Mouse (Mus musculus) c-Kit-negative CD71-positive TER-119-positive erythroid progenitor cells, embryonic 14.5 days (primary cell): ENCODE data around the gene Tmem59.

Experiments used
- DNase-seq: peaks from one replicate; pipeline ENCODE4 v3.0.0-alpha.2; 2013; ENCODE audit warnings: low read depth, low spot score

Gene Tmem59

GRCm38 (mm10) chr4:107238253-107238652, 60.1 kb downstream of the Tmem59 start:
- DNase-seq = no peak

GRCm38 (mm10) chr4:107240196-107240595, 62.0 kb downstream of the Tmem59 start:
- no peak for DNase-seq

- no peak for DNase-seq
Observed at GRCm38 (mm10) chr4:107243365-107244333, 65.5 kb downstream of the Tmem59 start.

- no peak for DNase-seq
Observed at GRCm38 (mm10) chr4:107245368-107245767, 67.2 kb downstream of the Tmem59 start.

GRCm38 (mm10) chr4:107246040-107246439, 67.8 kb downstream of the Tmem59 start:
- no peak for DNase-seq

- no peak for DNase-seq
Observed at GRCm38 (mm10) chr4:107247110-107247509, 68.9 kb downstream of the Tmem59 start.

GRCm38 (mm10) chr4:107248061-107248460, 69.9 kb downstream of the Tmem59 start:
- DNase-seq = no peak

- no peak for DNase-seq
Observed at GRCm38 (mm10) chr4:107249471-107249870, 71.3 kb downstream of the Tmem59 start.

- DNase-seq = no peak
Observed at GRCm38 (mm10) chr4:107250494-107250893, 72.3 kb downstream of the Tmem59 start.
